Mouse (Mus musculus) G1E (cell line): ENCODE data around the gene Sim2. TPM values are rescaled to one million over a fixed set of nuclear protein-coding genes. Genes with fewer than 3 reads are reported as not detected.

Experiments used
- ATAC-seq: 2 replicates; pipeline ENCODE4 v1.8.0; 2016; ENCODE audit warnings: mild to moderate bottlenecking; ENCODE audit not compliant: insufficient number of reproducible peaks, poor library complexity, low FRiP score, severe bottlenecking; ENCODE audit errors: extremely low read depth
- DNase-seq: peaks from one replicate; pipeline ENCODE4 v3.0.0; 2012; ENCODE audit warnings: low spot score
- H3K27me3 ChIP-seq: 2 replicates; pipeline ENCODE4 v1.6.1; 2012; ENCODE audit warnings: mild to moderate bottlenecking, low read length, inconsistent platforms; ENCODE audit not compliant: insufficient read depth
- H3K36me3 ChIP-seq: replicated peaks from 2 replicates; pipeline ENCODE3; 2012; ENCODE audit warnings: mild to moderate bottlenecking, inconsistent platforms
- H3K4me1 ChIP-seq: 2 replicates; pipeline ENCODE4 v1.6.1; 2012; ENCODE audit warnings: low read depth, low read length, inconsistent platforms, mixed read lengths; ENCODE audit not compliant: insufficient read depth
- H3K4me3 ChIP-seq: 2 replicates; pipeline ENCODE4 v1.5.1; 2012; ENCODE audit warnings: low read depth, mild to moderate bottlenecking, inconsistent platforms, low read length, moderate library complexity, mixed read lengths
- H3K9me3 ChIP-seq: replicated peaks from 2 replicates; pipeline ENCODE4 v1.6.1; 2012; ENCODE audit warnings: inconsistent platforms
- CTCF ChIP-seq: IDR thresholded peaks from 2 replicates; pipeline ENCODE4 v1.5.1; 2012; ENCODE audit warnings: low read depth, low read length, inconsistent platforms, mixed read lengths
- GATA1 ChIP-seq: IDR thresholded peaks from 2 replicates; pipeline ENCODE4 v1.6.1; 2012; ENCODE audit warnings: borderline replicate concordance, low read length, inconsistent platforms, mixed read lengths
- GATA2 ChIP-seq: IDR thresholded peaks from 2 replicates; pipeline ENCODE4 v1.6.1; 2012; ENCODE audit warnings: low read depth, low read length, inconsistent platforms, borderline replicate concordance
- POLR2AphosphoS5 ChIP-seq: IDR thresholded peaks from 2 replicates; pipeline ENCODE4 v1.6.1; 2012; ENCODE audit warnings: low read depth, low read length, inconsistent platforms; ENCODE audit not compliant: insufficient replicate concordance
- TAL1 ChIP-seq: conservative IDR thresholded peaks from 2 replicates; pipeline ENCODE4 v1.6.1; 2012; ENCODE audit warnings: low read depth, low read length, inconsistent platforms, mixed read lengths
- polyA plus RNA-seq: library from polyadenylated mRNA; stranded (reverse); fragments of >175 nt; gene quantifications from 2 replicates; pipeline ENCODE4 v1.2.3, GENCODE M21; 2012
- total RNA-seq, 2 experiments: library from RNA; stranded (forward) in 1 of 2; stranded (reverse) in 1 of 2; fragments of 200-1000 nt in 1 of 2; fragments of >200 nt in 1 of 2; fragmentation: Nextera tagmentation in 1 of 2; gene quantifications; 2 replicates each; pipeline ENCODE4 v1.2.3; 2014 to 2017

Sim2 gene
- total and polyA plus RNA-seq, 3 experiments, result not detected

DNA sequence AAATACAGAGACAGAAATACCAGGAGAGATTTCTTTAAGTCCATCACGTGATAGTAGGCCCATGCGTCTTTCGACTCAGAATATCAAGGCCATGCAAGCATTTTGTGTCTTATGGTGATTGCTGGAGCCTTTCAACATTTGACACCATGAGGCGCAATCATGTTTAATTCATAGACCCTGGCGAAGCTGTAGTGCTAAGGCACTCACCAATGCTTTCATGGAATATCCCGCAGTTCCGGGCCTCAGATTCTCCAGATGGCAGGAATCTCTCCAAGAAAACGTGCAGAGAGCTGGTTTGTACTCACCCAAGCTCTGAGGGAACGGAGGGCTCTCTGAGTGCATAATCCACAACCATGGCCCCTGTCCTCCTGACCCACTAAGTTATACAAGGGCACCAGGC lies 13.8 kb upstream of the Sim2 start:
- no peak for DNase-seq
- no peak for ATAC-seq
- Histone ChIP-seq H3K27me3 (peaks cover 6% of the 10 kb centered on the region; the same call in 1 of the 2 replicates), H3K4me3 (no peak overlapping the region), H3K4me1 (no peaks in the 10 kb centered on the region; the same call in 1 of the 2 replicates), H3K36me3 (no peaks in the 10 kb centered on the region), H3K9me3 (no peaks in the 10 kb centered on the region)
- no peak for TF ChIP-seq POLR2AphosphoS5
- no peak for TF ChIP-seq CTCF
- TF ChIP-seq TAL1, result no peak
- TF ChIP-seq GATA1, result no peak
- TF ChIP-seq GATA2, result no peak

DNA sequence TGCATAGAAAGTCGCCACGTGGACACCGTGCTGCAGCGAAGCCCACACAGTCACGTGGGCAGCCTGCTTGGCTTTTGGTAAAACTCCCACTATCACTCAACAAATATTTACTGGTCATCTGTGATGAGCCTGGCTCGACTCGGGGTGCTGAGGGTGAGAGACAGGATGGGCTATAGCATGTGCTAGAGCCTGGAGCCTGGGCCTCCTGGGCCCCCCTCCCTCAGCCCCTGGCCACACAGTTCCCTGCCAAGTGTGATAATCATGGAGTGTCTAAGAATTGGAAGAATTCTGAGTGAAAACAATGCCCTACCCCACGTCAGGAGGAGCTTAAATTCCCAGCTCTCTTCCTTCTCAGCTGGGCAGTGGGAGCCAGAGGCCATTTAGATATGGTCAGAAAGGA lies 13.3 kb upstream of the Sim2 start:
- DNase-seq (no peak), ATAC-seq (no peak)
- Histone ChIP-seq H3K9me3 (no peaks in the 10 kb centered on the region), H3K27me3 (peaks cover 6% of the 10 kb centered on the region; the same call in 1 of the 2 replicates), H3K4me3 (no peak overlapping the region), H3K36me3 (no peaks in the 10 kb centered on the region), H3K4me1 (no peaks in the 10 kb centered on the region; the same call in 1 of the 2 replicates)
- TF ChIP-seq TAL1, result no peak
- no peak for TF ChIP-seq GATA2

GRCm38 (mm10) chr16:94075362-94076027 lies 9.2 kb upstream of the Sim2 start:
- no peak for ATAC-seq
- H3K9me3 ChIP-seq, result no peaks in the 10 kb centered on the region
- DNase-seq, result no peak
- no peak overlapping the region for H3K4me3 ChIP-seq
- H3K4me1 ChIP-seq, result no peaks in the 10 kb centered on the region
- H3K36me3 ChIP-seq, result no peaks in the 10 kb centered on the region
- H3K27me3 ChIP-seq, result peaks cover 29% of the 10 kb centered on the region
- no peak for TF ChIP-seq POLR2AphosphoS5
- no peak for TF ChIP-seq GATA1
- TF ChIP-seq TAL1, result no peak
- no peak for TF ChIP-seq CTCF
- TF ChIP-seq GATA2, result no peak

DNA sequence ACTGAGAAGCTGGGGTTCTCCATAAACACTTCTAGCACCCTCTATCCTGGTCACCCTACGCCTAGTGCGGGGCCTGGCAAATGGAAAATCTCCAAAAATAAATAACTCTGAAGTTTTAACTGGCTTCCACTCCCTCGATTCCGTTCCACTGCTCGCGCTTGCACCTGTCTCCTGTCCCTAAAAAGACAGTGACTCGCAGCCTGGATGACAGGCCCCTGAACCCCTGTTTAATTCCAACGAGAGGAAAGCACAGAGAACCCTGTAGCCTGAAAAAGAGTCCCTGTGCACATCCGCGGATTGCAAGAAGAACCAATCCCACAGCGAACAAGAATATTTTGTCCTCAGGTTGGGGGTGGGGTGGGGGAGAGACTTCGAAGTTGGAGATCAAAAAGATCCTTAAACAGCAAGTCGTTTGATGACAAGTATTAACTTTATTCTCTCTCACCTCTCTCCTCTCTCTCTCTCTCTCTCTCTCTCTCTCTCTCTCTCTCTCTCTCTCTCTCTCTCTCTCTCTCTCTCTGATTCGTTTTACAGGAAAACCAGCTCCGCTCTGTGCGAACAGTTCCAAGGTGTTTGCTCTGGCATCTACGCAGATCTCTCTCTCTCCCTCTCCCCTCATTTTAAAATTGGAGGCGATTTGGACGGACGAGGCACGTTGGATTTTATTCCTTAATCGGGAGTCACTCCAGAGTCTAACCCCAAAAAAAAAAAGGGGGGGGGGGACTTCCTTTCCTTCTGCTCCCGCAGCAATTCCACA lies 6.2 kb upstream of the Sim2 start:
- ATAC-seq, result no peak
- DNase-seq, result no peak
- H3K36me3 ChIP-seq, result no peaks in the 10 kb centered on the region

DNA sequence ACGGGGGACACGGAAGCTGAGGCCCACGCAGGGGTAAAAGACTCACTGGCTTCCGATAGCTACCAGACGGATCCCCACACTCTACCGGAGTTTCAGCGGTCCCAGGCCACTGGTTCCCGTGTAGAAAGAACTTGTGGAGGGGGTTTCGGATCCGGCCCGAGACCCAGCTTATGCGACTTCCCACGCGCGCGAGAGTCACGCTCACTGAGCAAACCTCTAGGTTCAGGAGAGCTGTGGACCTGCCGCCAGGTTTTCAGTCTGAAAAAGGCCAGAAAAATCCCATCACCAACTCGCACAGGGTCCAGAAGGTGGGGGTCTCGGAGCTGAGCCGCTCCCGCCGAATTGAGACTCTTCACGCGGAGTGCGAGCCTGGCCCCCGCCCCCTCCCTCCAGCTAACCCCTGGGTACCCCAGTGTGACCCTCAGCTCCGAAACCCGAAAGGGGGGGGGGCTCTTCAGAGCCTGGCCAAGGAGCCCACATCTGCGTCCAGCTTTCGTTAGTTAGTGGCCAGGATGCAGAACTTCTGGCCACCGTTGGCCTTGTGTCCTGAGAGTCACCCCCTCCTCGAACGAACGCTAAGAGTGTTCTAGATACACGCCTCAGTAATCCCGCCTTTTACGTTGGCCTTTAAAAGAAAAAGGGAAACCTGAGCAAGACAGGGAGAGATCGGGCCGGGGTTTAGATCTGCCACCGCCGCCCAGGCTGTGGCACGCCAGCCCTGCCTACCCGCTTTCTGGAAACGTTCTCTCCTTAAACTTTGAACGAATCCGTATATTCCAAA lies 5.5 kb upstream of the Sim2 start:
- peaks cover 45% of the 10 kb centered on the region for H3K27me3 ChIP-seq
- no peaks in the 10 kb centered on the region for H3K4me1 ChIP-seq
- TF ChIP-seq TAL1 (no peak), GATA2 (no peak), GATA1 (no peak), CTCF (no peak), POLR2AphosphoS5 (no peak)
- ATAC-seq (no peak), DNase-seq (no peak)
- no peak overlapping the region for H3K4me3 ChIP-seq
- H3K36me3 ChIP-seq, result no peaks in the 10 kb centered on the region
- H3K9me3 ChIP-seq, result peaks cover 9% of the 10 kb centered on the region

More for the DNA sequence above, 6.2 kb upstream of the Sim2 start:
- no peak overlapping the region for H3K4me3 ChIP-seq
- peaks cover 3% of the 10 kb centered on the region; the same call in 1 of the 2 replicates for H3K9me3 ChIP-seq
- peaks cover 39% of the 10 kb centered on the region for H3K27me3 ChIP-seq
- H3K4me1 ChIP-seq, result no peaks in the 10 kb centered on the region
- TF ChIP-seq POLR2AphosphoS5, result no peak
- no peak for TF ChIP-seq GATA1
- TF ChIP-seq TAL1, result no peak
- TF ChIP-seq GATA2, result no peak
- no peak for TF ChIP-seq CTCF
